Mouse (Mus musculus) midbrain, postnatal 0 days (tissue): Measurements from ENCODE around the gene Mier1. TPM values are rescaled to one million over a fixed set of nuclear protein-coding genes. Genes with fewer than 3 reads are reported as not detected.

Experiments used
- ATAC-seq: fragments of 200-750 bp; cut with Nextera tagmentation; 2 replicates; pipeline ENCODE4 v1.8.0; 2017; ENCODE audit warnings: moderate number of reproducible peaks, mild to moderate bottlenecking, moderate TSS enrichment, moderate library complexity; ENCODE audit not compliant: low FRiP score
- DNase-seq: peaks from one replicate; pipeline ENCODE4 v3.0.0-alpha.2; 2015; ENCODE audit warnings: low spot score
- H3K27ac ChIP-seq: fragments of 300-500 bp; sonication (generic); 2 replicates; pipeline ENCODE4 v1.5.1; 2014; ENCODE audit warnings: low read depth, mild to moderate bottlenecking, low read length, mixed read lengths
- H3K27me3 ChIP-seq: fragments of 300-500 bp; sonication (generic); 2 replicates; pipeline ENCODE4 v1.6.1; 2014; ENCODE audit warnings: low read length, control low read depth, mixed read lengths; ENCODE audit not compliant: insufficient read depth
- H3K36me3 ChIP-seq: fragments of 300-500 bp; sonication (generic); 2 replicates; pipeline ENCODE4 v1.6.1; 2014; ENCODE audit warnings: low read length, control low read depth, mixed read lengths; ENCODE audit not compliant: insufficient read depth
- H3K4me1 ChIP-seq: fragments of 300-500 bp; sonication (generic); 2 replicates; pipeline ENCODE4 v1.6.1; 2014; ENCODE audit warnings: mild to moderate bottlenecking, control low read depth, antibody characterized with exemption, low read length, mixed read lengths; ENCODE audit not compliant: insufficient read depth
- H3K4me2 ChIP-seq: fragments of 300-500 bp; sonication (generic); 2 replicates; pipeline ENCODE4 v1.6.1; 2014; ENCODE audit warnings: low read depth, mild to moderate bottlenecking, low read length, mixed read lengths; ENCODE audit not compliant: poor library complexity, severe bottlenecking
- H3K4me3 ChIP-seq: fragments of 300-500 bp; sonication (generic); 2 replicates; pipeline ENCODE4 v1.5.1; 2014; ENCODE audit warnings: low read depth, mild to moderate bottlenecking, low read length, moderate library complexity
- H3K9ac ChIP-seq: fragments of 300-500 bp; sonication (generic); replicated peaks from 2 replicates; pipeline ENCODE4 v1.6.1; 2014; ENCODE audit warnings: mild to moderate bottlenecking, low read length, moderate library complexity, mixed read lengths; ENCODE audit not compliant: poor library complexity, severe bottlenecking
- H3K9me3 ChIP-seq: fragments of 300-500 bp; sonication (generic); 2 replicates; pipeline ENCODE4 v1.6.1; 2016; ENCODE audit warnings: low read length, control low read depth
- CTCF ChIP-seq: IDR thresholded peaks from 2 replicates; pipeline ENCODE4 v1.5.1; 2016; ENCODE audit warnings: antibody characterized with exemption, mild to moderate bottlenecking
- WGBS: fragments of 180-500 bp; shearing (Covaris S2); extraction: QIAGEN DNeasy Blood & Tissue Kit; methylation state at CpG from one replicate; pipeline ENCODE4 v1.1.7; 2014; 5-methylcytosine and 5-hydroxymethylcytosine counted together
- polyA plus RNA-seq: library from polyadenylated mRNA; unstranded; fragments of >200 nt; fragmentation: Nextera tagmentation; extraction: Ambion mirVana; gene quantifications from 2 replicates; pipeline ENCODE4 v1.2.1, GENCODE M21; 2015
- total RNA-seq: library from RNA; depleted of rRNA; stranded (reverse); fragments of >200 nt; gene quantifications from 2 replicates; pipeline ENCODE4 v1.2.3, GENCODE M21; 2014; rRNA removed

Gene Mier1
- total and polyA plus RNA-seq, 2 experiments from 2014 or later, result 30.6 to 32.8 TPM

DNA sequence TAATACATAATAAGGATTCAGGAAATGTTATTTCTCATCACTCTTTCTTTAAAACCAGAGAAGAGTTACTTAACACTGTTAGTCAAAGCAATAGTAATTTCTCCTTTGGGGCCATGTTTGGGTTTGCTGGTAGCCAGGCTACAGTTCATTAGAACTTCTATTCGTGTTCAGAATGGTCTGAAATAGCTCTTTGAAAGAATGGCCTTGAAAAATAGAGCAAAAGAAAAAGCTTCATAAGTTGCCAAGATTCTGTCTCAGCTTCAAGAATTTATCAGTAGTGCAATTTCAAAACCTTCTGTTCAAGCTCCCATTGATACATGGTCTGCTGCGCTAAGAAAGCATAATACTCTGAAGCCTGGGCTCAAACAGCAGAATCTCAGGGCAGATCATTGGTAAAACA, 89.5 kb downstream of the Mier1 start:
- no peak for ATAC-seq
- H3K4me3 ChIP-seq, result no peak overlapping the region
- H3K4me1 ChIP-seq, result no peaks in the 10 kb centered on the region
- TF ChIP-seq CTCF, result no peak
- H3K4me2 ChIP-seq, result no peak overlapping the region
- H3K27ac ChIP-seq, result no peak overlapping the region
- WGBS, result 80% methylated on average over 2 of the region's 2 CpGs
- H3K9me3 ChIP-seq, result no peaks in the 10 kb centered on the region
- H3K36me3 ChIP-seq, result peaks cover 13% of the 10 kb centered on the region; the same call in 1 of the 2 replicates
- H3K9ac ChIP-seq, result no peak overlapping the region
- H3K27me3 ChIP-seq, result no peaks in the 10 kb centered on the region
- peak; percentile 20 for DNase-seq

DNA sequence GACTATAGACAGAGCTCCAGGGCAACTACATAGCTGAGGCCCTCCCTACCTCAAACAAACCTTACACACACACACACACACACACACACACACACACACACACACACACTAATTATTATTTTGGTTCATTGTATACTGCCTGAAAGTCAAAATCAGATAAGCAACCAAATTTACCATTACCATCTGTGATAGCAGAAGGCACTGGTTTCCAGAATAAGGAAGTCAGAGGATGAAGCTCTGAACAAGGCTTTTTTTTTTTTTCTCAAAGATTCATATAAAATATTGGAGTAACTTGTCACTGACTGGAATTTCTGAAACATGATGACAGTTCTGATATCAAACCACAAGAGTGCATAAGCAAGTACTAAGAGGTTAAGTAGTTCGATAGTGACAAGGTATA, 94.4 kb downstream of the Mier1 start:
- 98% methylated on average over 1 of the region's 1 CpGs for WGBS

DNA sequence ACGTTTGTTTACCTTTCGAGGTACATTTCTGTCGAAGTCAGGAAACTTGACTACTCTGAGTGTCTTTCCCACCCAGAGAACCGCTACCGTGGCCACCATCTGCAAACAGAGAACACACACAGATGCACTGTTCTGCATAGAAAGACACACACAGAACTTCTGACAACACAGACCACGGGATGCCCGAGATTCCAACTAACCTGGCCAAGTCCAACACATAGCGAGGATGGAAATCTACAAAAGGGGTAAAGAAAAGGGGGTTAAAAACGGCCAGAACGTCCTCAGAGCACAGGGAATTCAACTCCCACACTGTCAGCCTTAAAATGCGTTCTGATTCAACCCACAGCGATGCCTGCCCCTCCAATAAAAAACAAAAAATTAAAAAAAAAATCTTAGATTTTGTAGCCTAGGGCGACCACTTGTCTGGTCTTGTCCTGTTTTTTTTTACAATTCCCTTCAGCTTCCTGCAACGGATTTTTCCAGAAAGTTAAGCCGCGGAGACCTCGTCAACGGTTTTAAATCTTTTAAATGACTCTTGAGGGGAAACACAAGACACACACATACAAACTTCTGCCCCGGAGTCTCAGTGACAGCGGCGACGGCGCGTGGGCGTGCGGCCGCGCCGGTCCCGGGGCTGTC, 99.8 kb downstream of the Mier1 start:
- peak overlapping the region; percentile 73 for H3K4me2 ChIP-seq
- peaks cover 3% of the 10 kb centered on the region; the same call in 1 of the 2 replicates for H3K4me1 ChIP-seq
- no peak for ATAC-seq
- no peaks in the 10 kb centered on the region for H3K9me3 ChIP-seq
- peak overlapping the region; percentile 99 for H3K9ac ChIP-seq
- peak; percentile 32 for DNase-seq
- H3K27me3 ChIP-seq, result no peaks in the 10 kb centered on the region
- H3K27ac ChIP-seq, result peak overlapping the region; percentile 99
- no peak for TF ChIP-seq CTCF
- H3K4me3 ChIP-seq, result peak overlapping the region; percentile 86
- WGBS, result 2% methylated on average over 30 of the region's 30 CpGs
- peaks cover 9% of the 10 kb centered on the region; the same call in 1 of the 2 replicates for H3K36me3 ChIP-seq

More for the DNA sequence above, 94.4 kb downstream of the Mier1 start:
- no peak overlapping the region for H3K9ac ChIP-seq
- no peak overlapping the region for H3K4me2 ChIP-seq
- no peaks in the 10 kb centered on the region for H3K9me3 ChIP-seq
- no peak for TF ChIP-seq CTCF
- no peak overlapping the region for H3K27ac ChIP-seq
- no peak overlapping the region for H3K4me3 ChIP-seq
- ATAC-seq (no peak), DNase-seq (no peak)
- H3K4me1 ChIP-seq, result no peaks in the 10 kb centered on the region
- no peaks in the 10 kb centered on the region for H3K27me3 ChIP-seq
- peaks cover 22% of the 10 kb centered on the region; the same call in 1 of the 2 replicates for H3K36me3 ChIP-seq

DNA sequence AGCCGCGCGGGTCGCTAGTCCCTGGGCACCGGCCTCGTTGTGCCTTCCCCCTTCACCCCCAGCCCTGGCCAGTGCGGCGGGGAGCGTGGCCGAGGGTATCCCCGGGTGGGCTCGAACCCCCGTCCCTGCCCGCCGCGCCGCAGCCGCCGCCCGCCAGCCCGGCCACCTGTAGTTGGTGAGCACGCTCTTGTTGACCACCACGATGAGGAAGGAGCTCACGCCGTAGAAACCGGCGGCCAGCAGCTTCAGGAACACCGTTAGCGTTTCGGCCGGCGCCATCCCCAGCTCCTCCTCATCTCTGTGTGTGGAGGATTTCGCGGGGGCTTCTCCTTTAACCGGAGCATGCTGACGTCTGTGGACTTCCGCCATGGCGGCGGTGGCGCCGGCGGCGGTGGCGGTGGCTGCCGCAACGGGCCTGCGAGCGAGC, 100.3 kb downstream of the Mier1 start:
- H3K9ac ChIP-seq, result peak overlapping the region; percentile 99
- H3K27ac ChIP-seq, result peak overlapping the region; percentile 99
- peak overlapping the region; percentile 73 for H3K4me2 ChIP-seq
- under 1% methylated on average over 44 of the region's 48 CpGs for WGBS
- H3K36me3 ChIP-seq, result peaks cover 4% of the 10 kb centered on the region; the same call in 1 of the 2 replicates
- H3K27me3 ChIP-seq, result no peaks in the 10 kb centered on the region
- peaks cover 3% of the 10 kb centered on the region; the same call in 1 of the 2 replicates for H3K4me1 ChIP-seq
- peak; percentile 78 for ATAC-seq
- H3K4me3 ChIP-seq, result peak overlapping the region; percentile 86
- peak; percentile 72 for DNase-seq
- H3K9me3 ChIP-seq, result no peaks in the 10 kb centered on the region
- TF ChIP-seq CTCF, result no peak

Other genes with a start within 250 kb of the Mier1 start
- gene Tctex1d1, start 135.8 kb upstream of the Mier1 start, total RNA-seq, result 0.66 and 5.9 TPM in 2 replicates
- 1.9 and 2.0 TPM in 2 replicates for gene Tctex1d1, start 135.8 kb upstream of the Mier1 start, polyA plus RNA-seq
- 1.2 TPM in 1 of 2 replicates, not detected in the other for gene Insl5, start 87.5 kb upstream of the Mier1 start, total RNA-seq
- gene Insl5, start 87.5 kb upstream of the Mier1 start, polyA plus RNA-seq, result 0.54 TPM in 1 of 2 replicates, not detected in the other
- 5.1 and 9.1 TPM in 2 replicates for gene Wdr78, start 165 bp downstream of the Mier1 start, total RNA-seq
- gene Wdr78, start 165 bp downstream of the Mier1 start, polyA plus RNA-seq, result 2.1 and 2.8 TPM in 2 replicates
- gene Slc35d1, start 100.8 kb downstream of the Mier1 start, total RNA-seq, result 2.7 and 4.3 TPM in 2 replicates
- gene Slc35d1, start 100.8 kb downstream of the Mier1 start, polyA plus RNA-seq, result 4.7 and 5.0 TPM in 2 replicates
- not detected in 2 replicates for gene 4921539E11Rik, start 176.5 kb downstream of the Mier1 start, total RNA-seq
- gene 4921539E11Rik, start 176.5 kb downstream of the Mier1 start, polyA plus RNA-seq, result not detected in 2 replicates
- gene Oma1, start 199.4 kb downstream of the Mier1 start, total RNA-seq, result 7.7 and 7.9 TPM in 2 replicates
- gene Oma1, start 199.4 kb downstream of the Mier1 start, polyA plus RNA-seq, result 8.2 and 8.6 TPM in 2 replicates